Mouse (Mus musculus) megakaryocyte, embryonic 14.5 days (primary cell): Measurements from ENCODE around the gene Atp5d.

Source experiments
- FLI1 ChIP-seq: IDR thresholded peaks from 2 replicates; pipeline ENCODE4 v1.6.1; 2012; ENCODE audit warnings: low read length, inconsistent platforms, mixed read lengths
- GATA1 ChIP-seq: IDR thresholded peaks from 3 replicates; pipeline ENCODE4 v1.6.1; 2012; ENCODE audit warnings: mixed read lengths, low read length, inconsistent platforms, borderline replicate concordance

DNA sequence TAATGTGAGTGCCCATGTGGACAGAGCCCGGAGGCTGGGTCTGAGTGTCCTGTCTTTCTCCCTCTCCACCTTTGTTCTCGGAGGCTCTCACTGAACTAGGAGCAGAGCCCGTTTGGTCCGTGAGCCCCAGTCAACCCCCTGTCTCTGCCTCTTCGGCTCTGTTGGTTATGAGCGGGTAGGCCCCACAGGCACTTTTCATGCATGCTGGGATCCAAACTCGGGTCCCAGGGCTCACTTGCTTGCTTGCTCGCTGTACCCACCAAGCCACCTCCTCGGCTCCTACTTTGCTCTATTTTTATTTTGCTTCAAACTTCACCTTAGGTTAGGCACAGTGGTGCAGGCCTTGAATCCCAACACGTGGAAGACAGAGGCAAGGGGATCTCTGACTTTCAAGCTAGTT lies 49.3 kb downstream of the Atp5d start:
- TF ChIP-seq GATA1: no peak
- TF ChIP-seq FLI1: no peak
